Mouse (Mus musculus): Measurements from ENCODE around the gene a. TPM values are rescaled to one million over a fixed set of nuclear protein-coding genes. Genes with fewer than 3 reads are reported as not detected.

a gene
- polyA plus RNA-seq, 1 experiment from 2014 or later = 21.4 TPM

- no peak overlapping the region for H3K9ac ChIP-seq
- ATAC-seq (ENCODE audit: insufficient number of reproducible peaks, low FRiP score, low TSS enrichment, low read depth) = no peak
- H3K27ac ChIP-seq = no peak overlapping the region
- H3K4me2 ChIP-seq = no peak overlapping the region
- H3K36me3 ChIP-seq = no peaks in the 10 kb centered on the region
- 35% methylated on average over 1 of the region's 1 CpGs for WGBS
- no peak overlapping the region for H3K4me3 ChIP-seq
- H3K9me3 ChIP-seq = no peaks in the 10 kb centered on the region
- H3K4me1 ChIP-seq = peaks cover 20% of the 10 kb centered on the region
- H3K27me3 ChIP-seq = no peaks in the 10 kb centered on the region
Measured at GRCm38 (mm10) chr2:154817788-154818187, 26.6 kb downstream of the a start.

GRCm38 (mm10) chr2:154818599-154818998, 27.4 kb downstream of the a start:
- H3K27ac ChIP-seq = no peak overlapping the region
- H3K9ac ChIP-seq = no peak overlapping the region
- H3K4me1 ChIP-seq = peaks cover 19% of the 10 kb centered on the region
- no peak overlapping the region for H3K4me3 ChIP-seq
- no peaks in the 10 kb centered on the region for H3K36me3 ChIP-seq
- no peak overlapping the region for H3K4me2 ChIP-seq
- no peaks in the 10 kb centered on the region for H3K9me3 ChIP-seq
- no peak for ATAC-seq (ENCODE audit: insufficient number of reproducible peaks, low FRiP score, low TSS enrichment, low read depth)
- no peaks in the 10 kb centered on the region for H3K27me3 ChIP-seq
- WGBS = 47% methylated on average over 1 of the region's 1 CpGs

GRCm38 (mm10) chr2:154820346-154820745, 29.1 kb downstream of the a start:
- H3K4me2 ChIP-seq = no peak overlapping the region
- H3K9ac ChIP-seq = no peak overlapping the region
- no peak for ATAC-seq (ENCODE audit: insufficient number of reproducible peaks, low FRiP score, low TSS enrichment, low read depth)
- H3K4me1 ChIP-seq = peaks cover 19% of the 10 kb centered on the region
- H3K4me3 ChIP-seq = no peak overlapping the region
- WGBS = 79% methylated on average over 1 of the region's 1 CpGs
- H3K27ac ChIP-seq = no peak overlapping the region
- H3K36me3 ChIP-seq = no peaks in the 10 kb centered on the region
- no peaks in the 10 kb centered on the region for H3K27me3 ChIP-seq
- H3K9me3 ChIP-seq = no peaks in the 10 kb centered on the region

GRCm38 (mm10) chr2:154826054-154826538, 34.9 kb downstream of the a start:
- H3K4me1 ChIP-seq = 0 out of 2 replicates have a peak, but pooled peaks cover 3% of the 10 kb centered on the region
- no peaks in the 10 kb centered on the region for H3K27me3 ChIP-seq
- no peak overlapping the region for H3K4me2 ChIP-seq
- H3K9ac ChIP-seq = no peak overlapping the region
- H3K27ac ChIP-seq = no peak overlapping the region
- WGBS = 88% methylated on average over 1 of the region's 1 CpGs
- H3K4me3 ChIP-seq = no peak overlapping the region
- ATAC-seq (ENCODE audit: insufficient number of reproducible peaks, low FRiP score, low TSS enrichment, low read depth) = no peak
- H3K9me3 ChIP-seq = no peaks in the 10 kb centered on the region
- no peaks in the 10 kb centered on the region for H3K36me3 ChIP-seq

GRCm38 (mm10) chr2:154827521-154827920, 36.3 kb downstream of the a start:
- Histone ChIP-seq H3K36me3 (no peaks in the 10 kb centered on the region), H3K9me3 (no peaks in the 10 kb centered on the region), H3K4me1 (no peaks in the 10 kb centered on the region), H3K4me3 (no peak overlapping the region), H3K27me3 (no peaks in the 10 kb centered on the region), H3K9ac (no peak overlapping the region), H3K4me2 (no peak overlapping the region), H3K27ac (no peak overlapping the region)
- ATAC-seq (ENCODE audit: insufficient number of reproducible peaks, low FRiP score, low TSS enrichment, low read depth) = no peak
- 81% methylated on average over 4 of the region's 4 CpGs for WGBS

- H3K4me2 ChIP-seq = no peak overlapping the region
- no peak overlapping the region for H3K4me3 ChIP-seq
- H3K36me3 ChIP-seq = 0 out of 2 replicates have a peak, but pooled peaks cover 7% of the 10 kb centered on the region
- no peaks in the 10 kb centered on the region for H3K27me3 ChIP-seq
- H3K27ac ChIP-seq = no peak overlapping the region
- H3K4me1 ChIP-seq = no peaks in the 10 kb centered on the region
- no peak for ATAC-seq (ENCODE audit: insufficient number of reproducible peaks, low FRiP score, low TSS enrichment, low read depth)
- no peaks in the 10 kb centered on the region for H3K9me3 ChIP-seq
- WGBS = 75% methylated on average over 4 of the region's 4 CpGs
- no peak overlapping the region for H3K9ac ChIP-seq
Measured at GRCm38 (mm10) chr2:154832471-154832870, 41.3 kb downstream of the a start.

GRCm38 (mm10) chr2:154834149-154834865, 43.1 kb downstream of the a start:
- Histone ChIP-seq H3K27me3 (no peaks in the 10 kb centered on the region), H3K4me3 (no peak overlapping the region), H3K4me2 (no peak overlapping the region), H3K36me3 (0 out of 2 replicates have a peak, but pooled peaks cover 7% of the 10 kb centered on the region), H3K27ac (no peak overlapping the region), H3K9me3 (no peaks in the 10 kb centered on the region), H3K9ac (no peak overlapping the region), H3K4me1 (no peaks in the 10 kb centered on the region)
- ATAC-seq (ENCODE audit: insufficient number of reproducible peaks, low FRiP score, low TSS enrichment, low read depth) = no peak
- WGBS = 88% methylated on average over 6 of the region's 6 CpGs

GRCm38 (mm10) chr2:154836537-154836936, 45.3 kb downstream of the a start:
- H3K36me3 ChIP-seq = 0 out of 2 replicates have a peak, but pooled peaks cover 7% of the 10 kb centered on the region
- no peak overlapping the region for H3K9ac ChIP-seq
- H3K4me1 ChIP-seq = no peaks in the 10 kb centered on the region
- no peak overlapping the region for H3K4me2 ChIP-seq
- no peaks in the 10 kb centered on the region for H3K27me3 ChIP-seq
- WGBS = 86% methylated on average over 2 of the region's 2 CpGs
- H3K27ac ChIP-seq = no peak overlapping the region
- no peaks in the 10 kb centered on the region; the same call in 1 of the 2 replicates for H3K9me3 ChIP-seq
- H3K4me3 ChIP-seq = no peak overlapping the region
- no peak for ATAC-seq (ENCODE audit: insufficient number of reproducible peaks, low FRiP score, low TSS enrichment, low read depth)

GRCm38 (mm10) chr2:154848086-154848485, 56.9 kb downstream of the a start:
- no peaks in the 10 kb centered on the region for H3K9me3 ChIP-seq
- no peaks in the 10 kb centered on the region for H3K4me1 ChIP-seq
- H3K27me3 ChIP-seq = no peaks in the 10 kb centered on the region
- no peak overlapping the region for H3K9ac ChIP-seq
- no peak overlapping the region for H3K27ac ChIP-seq
- peaks cover 13% of the 10 kb centered on the region for H3K36me3 ChIP-seq
- no peak overlapping the region for H3K4me2 ChIP-seq
- no peak overlapping the region for H3K4me3 ChIP-seq
- ATAC-seq (ENCODE audit: insufficient number of reproducible peaks, low FRiP score, low TSS enrichment, low read depth) = no peak

- H3K4me2 ChIP-seq = no peak overlapping the region
- H3K4me1 ChIP-seq = no peaks in the 10 kb centered on the region
- H3K36me3 ChIP-seq = peaks cover 35% of the 10 kb centered on the region
- 80% methylated on average over 1 of the region's 1 CpGs for WGBS
- H3K27me3 ChIP-seq = no peaks in the 10 kb centered on the region
- no peak overlapping the region for H3K4me3 ChIP-seq
- no peak for ATAC-seq (ENCODE audit: insufficient number of reproducible peaks, low FRiP score, low TSS enrichment, low read depth)
- no peak overlapping the region for H3K27ac ChIP-seq
- no peaks in the 10 kb centered on the region for H3K9me3 ChIP-seq
- no peak overlapping the region for H3K9ac ChIP-seq
Measured at GRCm38 (mm10) chr2:154855383-154855782, 64.2 kb downstream of the a start.

GRCm38 (mm10) chr2:154863672-154864071, 72.5 kb downstream of the a start:
- no peak overlapping the region for H3K9ac ChIP-seq
- H3K36me3 ChIP-seq = peaks cover 87% of the 10 kb centered on the region
- no peaks in the 10 kb centered on the region for H3K9me3 ChIP-seq
- no peak overlapping the region for H3K27ac ChIP-seq
- no peak overlapping the region for H3K4me2 ChIP-seq
- ATAC-seq (ENCODE audit: insufficient number of reproducible peaks, low FRiP score, low TSS enrichment, low read depth) = no peak
- H3K4me3 ChIP-seq = no peak overlapping the region
- WGBS = 92% methylated on average over 13 of the region's 13 CpGs
- H3K27me3 ChIP-seq = no peaks in the 10 kb centered on the region
- no peaks in the 10 kb centered on the region for H3K4me1 ChIP-seq

- Histone ChIP-seq H3K4me1 (no peaks in the 10 kb centered on the region), H3K4me2 (no peak overlapping the region), H3K4me3 (no peak overlapping the region), H3K27ac (no peak overlapping the region), H3K36me3 (peaks cover 89% of the 10 kb centered on the region), H3K27me3 (no peaks in the 10 kb centered on the region), H3K9me3 (no peaks in the 10 kb centered on the region), H3K9ac (no peak overlapping the region)
- 75% methylated on average over 3 of the region's 3 CpGs for WGBS
- ATAC-seq (ENCODE audit: insufficient number of reproducible peaks, low FRiP score, low TSS enrichment, low read depth) = no peak
Measured at GRCm38 (mm10) chr2:154865696-154866095, 74.5 kb downstream of the a start.

All from limb, embryonic 15.5 days (tissue).